Comparison of ENCODE assay signal across 8 mouse cellular contexts in the genomic region with DNA sequence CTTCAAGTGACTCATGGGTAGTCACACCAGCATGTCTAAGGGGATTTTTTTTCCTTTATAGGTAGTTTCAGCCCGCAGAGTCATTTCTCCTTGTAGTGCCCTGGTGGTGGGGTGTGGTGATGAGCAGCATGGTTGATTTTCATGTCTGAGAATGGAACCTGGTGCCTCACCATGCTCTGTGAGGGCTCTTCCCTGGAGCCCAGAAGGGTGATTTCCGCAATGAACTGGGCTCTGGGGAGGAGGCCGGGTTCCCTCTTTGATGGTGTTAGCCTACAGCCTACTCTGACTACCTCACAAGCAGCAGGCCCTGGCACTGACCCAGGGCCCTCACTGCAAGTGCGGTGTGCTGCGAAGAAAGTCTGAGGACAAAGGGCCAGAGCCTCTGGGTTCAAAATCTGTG. TPM values are rescaled to one million over a fixed set of nuclear protein-coding genes. Genes with fewer than 3 reads are reported as not detected.
DNase-seq lines count a peak whose midpoint lies in the region; ATAC-seq and TF ChIP-seq lines count a peak whose summit lies in the region.

A gene (plus strand): TSS at position 84 of the 400 bp plus-strand sequence.

- peak within 1 kb of the TSS; percentile 68 for H3K4me3 ChIP-seq in layer of hippocampus, adult 2 months
- H3K4me3 ChIP-seq in forebrain, embryonic 15.5 days, result peak within 1 kb of the TSS; percentile 62
- peak within 1 kb of the TSS; percentile 38 for H3K4me3 ChIP-seq in myocyte

- no peak for TF ChIP-seq CTCF in layer of hippocampus, adult 2 months (conservative IDR thresholded peaks at IDR 0.05)

- no peak for TF ChIP-seq POLR2A in myocyte (IDR thresholded peaks at IDR 0.05; ENCODE audit: insufficient read length, low read depth)

- ATAC-seq in forebrain, embryonic 15.5 days (replicated peaks), result no peak
- ATAC-seq in inflammation-experienced regulatory T-cells, adult 6 months, result peak; percentile 34

- WGBS in forebrain, embryonic 15.5 days, result 46% methylated on average over 5 of the region's 5 CpGs

- no peaks in the 10 kb centered on the region for H3K9me3 ChIP-seq in forebrain, embryonic 15.5 days

- peak within 1 kb of the TSS; percentile 77 for H3K4me2 ChIP-seq in forebrain, embryonic 15.5 days (replicated peaks)
- H3K4me2 ChIP-seq in myocyte (ENCODE audit: low read depth), result peak within 1 kb of the TSS; percentile 70

- H3K9ac ChIP-seq in forebrain, embryonic 15.5 days (replicated peaks), result peak within 1 kb of the TSS; percentile 53

- H3K36me3 ChIP-seq in forebrain, embryonic 15.5 days, result no peaks in the 10 kb centered on the region
- no peaks in the 10 kb centered on the region for H3K36me3 ChIP-seq in myocyte (ENCODE audit: control insufficient read depth, insufficient read depth)

- H3K27me3 ChIP-seq in forebrain, embryonic 15.5 days, result peaks cover 38% of the 10 kb centered on the region
- peaks cover 14% of the 10 kb centered on the region for H3K27me3 ChIP-seq in myocyte (ENCODE audit: control insufficient read depth, insufficient read depth, insufficient read length)

- H3K79me2 ChIP-seq in myocyte (ENCODE audit: control insufficient read depth, insufficient read depth), result no peaks in the 10 kb centered on the region

- H3K4me1 ChIP-seq in forebrain, embryonic 15.5 days, result peaks cover 11% of the 10 kb centered on the region; the same call in 1 of the 2 replicates

- H3K27ac ChIP-seq in layer of hippocampus, adult 2 months, result peak within 1 kb of the TSS; percentile 84
- H3K27ac ChIP-seq in forebrain, embryonic 15.5 days (replicated peaks), result no peak within 1 kb of the TSS

- H3ac ChIP-seq in myocyte (ENCODE audit: control insufficient read depth, insufficient read length), result peak within 1 kb of the TSS; percentile 48

- peak in 1 of 2 experiments; percentile 3 for DNase-seq in layer of hippocampus, adult 2 months (ENCODE audit: low spot score in 2 of 2)
- no peak for DNase-seq in layer of hippocampus, adult 9-10 months (ENCODE audit: low spot score)
- peak; percentile 39 for DNase-seq in MN1 (ENCODE audit: low spot score)
- no peak for DNase-seq in right cerebral cortex, postnatal 36 days (ENCODE audit: low spot score in 2 of 2)
- no peak for DNase-seq in cerebellum, postnatal 25 days

TF ChIP-seq in myocyte, 11 proteins besides CTCF, POLR2A, EP300 and RAD21:
- no peak for TF ChIP-seq TCF12 (IDR thresholded peaks at IDR 0.05; ENCODE audit: insufficient read depth, poor library complexity, severe bottlenecking)
- TF ChIP-seq E2F4 (IDR thresholded peaks at IDR 0.05; ENCODE audit: insufficient read depth), result no peak
- TF ChIP-seq SRF (IDR thresholded peaks at IDR 0.05; ENCODE audit: control insufficient read depth, insufficient read length, low read depth), result no peak
- no peak for TF ChIP-seq MAX (IDR thresholded peaks at IDR 0.05; ENCODE audit: low read depth)
- TF ChIP-seq MYOD1 (IDR thresholded peaks at IDR 0.05; ENCODE audit: control insufficient read depth in 1 of 3, insufficient read length in 2 of 3, low read depth in 2 of 3), result no peak
- no peak for TF ChIP-seq REST (IDR thresholded peaks at IDR 0.05; ENCODE audit: insufficient read depth, insufficient read length)
- TF ChIP-seq TCF3 (IDR thresholded peaks at IDR 0.05; ENCODE audit: insufficient read length, low read depth), result no peak
- no peak for TF ChIP-seq MYOG (IDR thresholded peaks at IDR 0.05; ENCODE audit: control insufficient read depth in 1 of 3, insufficient read depth in 1 of 3, insufficient read length in 2 of 3, low read depth in 2 of 3)
- no peak for TF ChIP-seq POLR2AphosphoS2 (IDR thresholded peaks at IDR 0.05; ENCODE audit: insufficient read length, low read depth)
- no peak for TF ChIP-seq CEBPB (IDR thresholded peaks at IDR 0.05; ENCODE audit: insufficient read depth, poor library complexity, severe bottlenecking)
- TF ChIP-seq USF1 (IDR thresholded peaks at IDR 0.05; ENCODE audit: low read depth), result no peak

RNA-seq across cellular contexts. Expression of the gene that starts here (rescaled TPM):
- 1 to 10 TPM; 7.8 to 9.3 TPM for total RNA-seq in layer of hippocampus, adult 2 months (2021)
- polyA plus RNA-seq in forebrain, embryonic 15.5 days (2015; fragmentation: Nextera tagmentation; extraction: Ambion mirVana), result 1.3 and 1.7 TPM in 2 replicates
- polyA plus RNA-seq in inflammation-experienced regulatory T-cells, adult 6 months (2017; shearing (Covaris generic)), result 100 to 1,000 TPM in 2 of 3 experiments, 10 to 100 TPM in 1; 94.0 to 181 (median 103) TPM
- polyA plus RNA-seq in myocyte (2012; fragmentation: generic; extraction: Trizol), result 5.3 TPM

Comparison
In these comparisons a context has a peak if more than half of its experiments do, and no peak if none do; other contexts are left out.
1. RNA of the gene that starts here (polyA plus RNA-seq): 94.0 to 181 TPM in inflammation-experienced regulatory T-cells, adult 6 months; 5.3 TPM in myocyte (single experiment) and 1.3 to 1.7 TPM in forebrain, embryonic 15.5 days; every median in the first group is over 10 times any median in the second.
2. Peak in every context shown above with its lines, with median percentiles within 50 percentile points of each other: H3K4me3 ChIP-seq.